Mouse (Mus musculus) midbrain, postnatal 0 days (tissue): ENCODE measurements around the gene Ctla2a. TPM values are rescaled to one million over a fixed set of nuclear protein-coding genes. Genes with fewer than 3 reads are reported as not detected.
"Not testable (repeated sequence)": the region's sequence is repeated elsewhere in the genome, so short reads cannot be mapped to it uniquely, and the experiment has no call there.

Experiments used
- ATAC-seq: fragments of 200-750 bp; cut with Nextera tagmentation; 2 replicates; pipeline ENCODE4 v1.8.0; 2017; ENCODE audit warnings: moderate number of reproducible peaks, mild to moderate bottlenecking, moderate TSS enrichment, moderate library complexity; ENCODE audit not compliant: low FRiP score
- DNase-seq: peaks from one replicate; pipeline ENCODE4 v3.0.0-alpha.2; 2015; ENCODE audit warnings: low spot score
- H3K27ac ChIP-seq: fragments of 300-500 bp; sonication (generic); 2 replicates; pipeline ENCODE4 v1.5.1; 2014; ENCODE audit warnings: low read depth, mild to moderate bottlenecking, low read length, mixed read lengths
- H3K27me3 ChIP-seq: fragments of 300-500 bp; sonication (generic); 2 replicates; pipeline ENCODE4 v1.6.1; 2014; ENCODE audit warnings: low read length, control low read depth, mixed read lengths; ENCODE audit not compliant: insufficient read depth
- H3K36me3 ChIP-seq: fragments of 300-500 bp; sonication (generic); 2 replicates; pipeline ENCODE4 v1.6.1; 2014; ENCODE audit warnings: low read length, control low read depth, mixed read lengths; ENCODE audit not compliant: insufficient read depth
- H3K4me1 ChIP-seq: fragments of 300-500 bp; sonication (generic); 2 replicates; pipeline ENCODE4 v1.6.1; 2014; ENCODE audit warnings: mild to moderate bottlenecking, control low read depth, antibody characterized with exemption, low read length, mixed read lengths; ENCODE audit not compliant: insufficient read depth
- H3K4me2 ChIP-seq: fragments of 300-500 bp; sonication (generic); 2 replicates; pipeline ENCODE4 v1.6.1; 2014; ENCODE audit warnings: low read depth, mild to moderate bottlenecking, low read length, mixed read lengths; ENCODE audit not compliant: poor library complexity, severe bottlenecking
- H3K4me3 ChIP-seq: fragments of 300-500 bp; sonication (generic); 2 replicates; pipeline ENCODE4 v1.5.1; 2014; ENCODE audit warnings: low read depth, mild to moderate bottlenecking, low read length, moderate library complexity
- H3K9ac ChIP-seq: fragments of 300-500 bp; sonication (generic); replicated peaks from 2 replicates; pipeline ENCODE4 v1.6.1; 2014; ENCODE audit warnings: mild to moderate bottlenecking, low read length, moderate library complexity, mixed read lengths; ENCODE audit not compliant: poor library complexity, severe bottlenecking
- H3K9me3 ChIP-seq: fragments of 300-500 bp; sonication (generic); 2 replicates; pipeline ENCODE4 v1.6.1; 2016; ENCODE audit warnings: low read length, control low read depth
- CTCF ChIP-seq: IDR thresholded peaks from 2 replicates; pipeline ENCODE4 v1.5.1; 2016; ENCODE audit warnings: antibody characterized with exemption, mild to moderate bottlenecking
- WGBS: fragments of 180-500 bp; shearing (Covaris S2); extraction: QIAGEN DNeasy Blood & Tissue Kit; methylation state at CpG from one replicate; pipeline ENCODE4 v1.1.7; 2014; 5-methylcytosine and 5-hydroxymethylcytosine counted together
- polyA plus RNA-seq: library from polyadenylated mRNA; unstranded; fragments of >200 nt; fragmentation: Nextera tagmentation; extraction: Ambion mirVana; gene quantifications from 2 replicates; pipeline ENCODE4 v1.2.1, GENCODE M21; 2015
- total RNA-seq: library from RNA; depleted of rRNA; stranded (reverse); fragments of >200 nt; gene quantifications from 2 replicates; pipeline ENCODE4 v1.2.3, GENCODE M21; 2014; rRNA removed

Ctla2a gene
- 8.5 and 13.0 TPM in 2 replicates for total RNA-seq
- polyA plus RNA-seq = 32.0 and 39.9 TPM in 2 replicates

- Histone ChIP-seq H3K27me3 (no peaks in the 10 kb centered on the region), H3K4me1 (no peaks in the 10 kb centered on the region), H3K9ac (no peak within 1 kb of the TSS), H3K36me3 (no peaks in the 10 kb centered on the region), H3K27ac (no peak within 1 kb of the TSS), H3K4me2 (no peak within 1 kb of the TSS), H3K4me3 (no peak within 1 kb of the TSS), H3K9me3 (peaks cover 14% of the 10 kb centered on the region)
- ATAC-seq (no peak), DNase-seq (no peak)
- no peak for TF ChIP-seq CTCF
- WGBS = 62% methylated on average over 5 of the region's 5 CpGs
These were observed at the start of gene Ctla2a, which contains the start of gene Gm49391 for GRCm38 (mm10) chr13:60936500-60936901. Gene Ctla2a, minus strand, starts transcription at chr13:60936625. Gene Gm49391, minus strand, starts transcription at chr13:60936571.

GRCm38 (mm10) chr13:60972319-60972718, 35.9 kb upstream of the Ctla2a start:
- H3K9me3 ChIP-seq, H3K27me3 ChIP-seq, H3K36me3 ChIP-seq, ATAC-seq, H3K4me1 ChIP-seq, H3K27ac ChIP-seq, H3K9ac ChIP-seq, H3K4me2 ChIP-seq, H3K4me3 ChIP-seq, DNase-seq: not testable (repeated sequence)
- 72% methylated on average over 4 of the region's 4 CpGs for WGBS

- not testable (repeated sequence) for H3K27ac ChIP-seq, H3K4me1 ChIP-seq, DNase-seq, H3K4me2 ChIP-seq, ATAC-seq, H3K9ac ChIP-seq, H3K27me3 ChIP-seq, H3K4me3 ChIP-seq, H3K36me3 ChIP-seq
- H3K9me3 ChIP-seq = peaks cover 14% of the 10 kb centered on the region
- WGBS = 32% methylated on average over 5 of the region's 5 CpGs
These were observed 27.6 kb upstream of the Ctla2a start for GRCm38 (mm10) chr13:60963985-60964384.

- Histone ChIP-seq H3K4me3 (no peak overlapping the region), H3K27ac (no peak overlapping the region), H3K4me1 (no peaks in the 10 kb centered on the region), H3K27me3 (no peaks in the 10 kb centered on the region), H3K9me3 (peaks cover 18% of the 10 kb centered on the region), H3K36me3 (no peaks in the 10 kb centered on the region), H3K9ac (no peak overlapping the region), H3K4me2 (no peak overlapping the region)
- TF ChIP-seq CTCF = no peak
- no peak for DNase-seq
- WGBS = 67% methylated on average over 5 of the region's 5 CpGs
- no peak for ATAC-seq
These were observed 25.3 kb upstream of the Ctla2a start for GRCm38 (mm10) chr13:60961706-60962105.

- H3K4me2 ChIP-seq, H3K36me3 ChIP-seq, H3K4me3 ChIP-seq, DNase-seq, H3K9ac ChIP-seq, ATAC-seq, H3K4me1 ChIP-seq, H3K27me3 ChIP-seq, H3K27ac ChIP-seq: not testable (repeated sequence)
- WGBS = 72% methylated on average over 3 of the region's 3 CpGs
- peaks cover 27% of the 10 kb centered on the region for H3K9me3 ChIP-seq
These were observed 5.5 kb upstream of the Ctla2a start, which contains the start of gene Tpbpa for GRCm38 (mm10) chr13:60941884-60942283. Gene Tpbpa, minus strand, starts transcription at chr13:60941984.

- H3K36me3 ChIP-seq, H3K4me1 ChIP-seq, H3K9ac ChIP-seq, H3K4me3 ChIP-seq, DNase-seq, H3K4me2 ChIP-seq, H3K27me3 ChIP-seq, H3K9me3 ChIP-seq, H3K27ac ChIP-seq, ATAC-seq: not testable (repeated sequence)
- WGBS = 75% methylated on average over 2 of the region's 2 CpGs
These were observed 935 bp downstream of the Ctla2a start, which contains the start of gene Gm49393 for GRCm38 (mm10) chr13:60935490-60935889. Gene Gm49393, minus strand, starts transcription at chr13:60935590.

GRCm38 (mm10) chr13:60904780-60905179, 31.6 kb downstream of the Ctla2a start, which contains the start of gene Tpbpb:
Gene Tpbpb, minus strand, starts transcription at chr13:60904880.
- H3K9ac ChIP-seq, H3K36me3 ChIP-seq, H3K4me3 ChIP-seq, H3K27ac ChIP-seq, H3K9me3 ChIP-seq, ATAC-seq, H3K27me3 ChIP-seq, H3K4me2 ChIP-seq, DNase-seq, H3K4me1 ChIP-seq: not testable (repeated sequence)
- 78% methylated on average over 2 of the region's 2 CpGs for WGBS
